Mouse (Mus musculus): Measurements from ENCODE around the gene Prrc2c.
"Not testable (repeated sequence)": the region's sequence is repeated elsewhere in the genome, so short reads cannot be mapped to it uniquely, and the experiment has no call there.

Prrc2c gene

DNA sequence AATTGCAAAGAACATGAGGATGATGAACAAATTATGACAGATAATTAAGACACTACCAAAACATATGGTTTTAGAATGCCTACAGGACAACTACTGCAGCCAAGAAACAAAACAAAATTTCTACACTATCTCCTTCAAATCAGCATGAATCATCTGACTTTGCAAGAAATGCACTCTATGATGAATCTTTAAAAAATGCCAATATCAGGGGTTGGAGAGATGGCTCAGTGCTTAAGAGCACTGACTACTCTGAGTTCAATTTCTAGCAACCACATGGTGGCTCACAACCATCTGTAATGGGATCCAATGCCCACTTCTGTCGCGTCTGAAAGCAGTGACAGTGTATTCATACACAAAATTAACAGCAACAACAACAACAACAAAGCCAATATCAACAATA is 46.6 kb downstream of the Prrc2c start:
- DNase-seq (ENCODE audit: low read depth), result no peak

DNA sequence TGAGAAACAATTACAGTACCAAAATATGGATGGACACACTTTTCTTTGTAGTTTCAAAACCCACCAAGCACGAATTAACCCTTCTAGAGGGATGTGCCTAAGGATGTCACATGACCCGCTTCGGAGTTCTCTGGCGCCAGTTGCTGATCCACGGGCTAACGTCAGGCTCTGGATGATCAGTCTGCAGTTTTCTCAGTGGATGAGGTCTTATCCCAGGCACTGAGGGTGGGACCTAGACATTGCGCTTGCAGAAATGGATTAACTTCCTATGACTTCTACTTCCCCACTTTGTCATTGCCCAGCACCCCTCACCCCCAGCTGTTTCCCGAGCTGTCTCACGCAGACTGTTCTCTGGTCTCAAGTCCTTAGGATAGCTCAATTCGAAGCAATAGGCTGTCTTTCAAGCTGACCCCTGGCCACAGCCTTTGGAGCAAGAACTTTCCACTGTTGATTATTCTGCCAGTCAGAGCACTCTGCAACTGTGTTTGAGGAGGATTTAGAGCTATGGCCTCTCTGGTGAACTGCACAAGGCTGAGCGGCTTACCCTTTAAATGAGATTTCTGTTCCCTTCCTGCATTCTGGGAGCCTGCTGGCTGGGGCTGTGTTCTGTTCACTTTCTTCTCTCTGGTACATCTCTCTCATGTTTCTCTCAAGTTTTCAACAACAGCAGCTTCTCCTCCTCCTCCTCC is 74.7 kb downstream of the Prrc2c start:
- DNase-seq (ENCODE audit: low read depth), result peak; percentile 19

DNA sequence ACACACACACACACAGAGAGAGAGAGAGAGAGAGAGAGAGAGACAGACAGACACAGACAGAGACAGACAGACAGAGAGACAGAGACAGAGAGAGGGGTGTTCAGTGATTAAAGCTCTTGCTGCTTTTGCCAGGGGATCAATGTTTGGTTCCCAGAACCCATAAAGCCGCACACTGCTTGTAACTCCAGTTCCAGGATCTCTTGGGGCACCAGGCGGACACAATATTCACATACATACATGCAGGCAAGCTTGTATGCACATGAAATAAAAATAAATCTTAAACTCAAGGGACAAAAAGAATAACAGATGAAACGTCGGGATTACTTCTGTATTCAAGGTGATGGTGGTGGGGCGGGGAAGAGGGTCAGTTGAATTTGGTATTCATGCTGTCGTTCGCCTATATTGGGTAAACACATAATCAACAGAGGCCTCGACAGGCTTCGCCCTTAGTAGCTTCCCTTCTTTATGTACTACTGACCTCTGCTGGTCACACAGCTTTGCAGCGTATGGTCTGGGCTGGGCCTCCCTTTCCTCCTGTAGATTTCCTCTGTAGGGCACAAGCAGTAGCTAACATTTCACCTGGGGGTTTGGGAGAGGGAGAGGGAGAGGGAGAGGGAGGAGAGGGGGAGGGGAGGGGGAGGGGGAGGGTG is 75.4 kb downstream of the Prrc2c start:
- peak; percentile 76 for DNase-seq (ENCODE audit: low read depth)

DNA sequence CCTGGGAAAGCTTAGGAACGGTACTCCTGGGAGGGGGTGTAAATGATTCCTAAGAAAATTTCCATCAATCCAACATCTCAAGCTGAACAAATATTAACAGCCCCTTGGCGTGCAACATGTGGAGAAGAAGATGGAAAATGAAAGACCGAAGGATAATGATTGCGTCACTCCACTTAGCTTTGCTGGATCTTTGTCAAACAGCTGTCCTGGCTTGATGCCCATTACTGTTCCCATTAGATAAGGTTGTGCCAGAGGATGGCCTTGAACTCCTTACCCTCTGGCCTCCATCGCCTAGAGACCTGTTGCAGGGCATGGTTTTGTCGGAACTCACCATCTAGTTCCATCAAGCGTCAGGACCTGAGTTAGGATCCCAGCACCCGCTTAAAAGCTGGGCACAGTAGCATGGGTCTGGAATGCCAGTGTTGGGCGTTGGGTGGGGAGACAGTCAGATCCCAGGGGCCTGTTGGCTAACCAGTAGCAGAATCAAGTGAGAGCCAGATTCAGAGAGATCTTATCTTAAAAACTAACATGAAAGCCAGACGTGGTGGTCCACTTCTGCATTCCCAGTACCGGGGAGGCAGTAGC is 80.0 kb downstream of the Prrc2c start:
- no peak for DNase-seq (ENCODE audit: low read depth)

DNA sequence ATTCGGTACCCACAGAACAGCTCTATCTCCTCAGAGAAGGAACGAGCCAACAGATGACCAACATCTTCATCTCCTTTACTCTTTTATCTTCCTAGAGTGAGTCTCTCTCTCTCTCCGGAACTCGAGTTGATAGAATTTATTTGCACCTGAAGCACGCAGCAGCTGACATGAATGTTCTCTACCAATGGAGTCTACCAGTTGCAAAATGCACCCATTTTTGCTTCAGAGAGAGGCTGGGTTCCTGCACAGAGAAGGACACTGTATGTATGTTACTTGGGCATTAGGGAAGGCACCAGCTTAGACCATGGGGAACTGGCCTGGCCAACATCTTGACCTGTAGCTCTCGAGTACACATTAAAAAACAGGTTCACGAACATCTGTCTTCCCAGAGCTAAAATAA is 82.2 kb downstream of the Prrc2c start, which contains the start of gene Myocos:
Gene Myocos, minus strand, starts transcription at position 101 of the 400 bp plus-strand sequence.
- no peak for DNase-seq (ENCODE audit: low read depth)

DNA sequence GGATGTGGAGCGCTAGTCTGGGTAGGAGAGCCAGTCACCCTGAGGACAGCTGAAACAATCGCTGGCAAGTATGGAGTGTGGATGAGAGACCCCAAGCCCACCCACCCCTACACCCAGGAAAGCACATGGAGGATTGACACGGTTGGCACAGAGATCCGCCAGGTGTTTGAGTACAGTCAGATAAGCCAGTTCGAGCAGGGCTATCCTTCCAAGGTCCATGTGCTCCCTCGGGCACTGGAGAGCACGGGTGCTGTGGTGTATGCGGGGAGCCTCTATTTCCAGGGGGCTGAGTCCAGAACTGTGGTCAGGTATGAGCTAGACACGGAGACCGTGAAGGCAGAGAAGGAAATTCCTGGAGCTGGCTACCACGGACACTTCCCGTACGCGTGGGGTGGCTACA is 91.9 kb downstream of the Prrc2c start:
- no peak for DNase-seq (ENCODE audit: low read depth)

DNA sequence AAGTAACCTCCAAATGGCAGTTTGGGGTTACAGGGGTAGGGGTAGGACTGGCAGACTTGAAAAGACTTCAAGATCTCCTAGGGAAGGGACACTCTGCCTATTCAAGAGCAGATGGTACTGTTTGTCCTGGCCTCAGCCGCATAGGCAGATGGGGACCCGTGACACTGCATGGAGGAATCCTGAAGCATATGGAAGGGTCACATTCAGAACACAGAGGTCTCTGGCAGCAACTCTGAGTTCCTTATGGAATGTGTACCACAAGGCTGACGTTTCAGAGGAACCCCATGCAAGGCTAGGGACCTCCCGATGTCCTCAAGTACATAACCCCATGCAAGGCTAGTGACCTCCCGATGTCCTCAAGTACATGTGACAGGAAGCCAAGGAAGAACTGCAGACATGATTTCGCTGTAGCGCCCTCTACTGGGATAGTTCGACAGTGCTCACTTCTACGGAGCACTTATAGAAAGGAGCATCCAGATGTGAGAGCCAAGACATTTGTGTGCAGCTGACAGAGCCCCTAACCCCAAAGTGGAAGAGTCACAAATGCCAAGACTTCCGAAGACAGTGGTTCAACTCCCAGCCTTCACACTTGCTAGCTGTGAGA is 94.2 kb downstream of the Prrc2c start:
- no peak for DNase-seq (ENCODE audit: low read depth)

DNA sequence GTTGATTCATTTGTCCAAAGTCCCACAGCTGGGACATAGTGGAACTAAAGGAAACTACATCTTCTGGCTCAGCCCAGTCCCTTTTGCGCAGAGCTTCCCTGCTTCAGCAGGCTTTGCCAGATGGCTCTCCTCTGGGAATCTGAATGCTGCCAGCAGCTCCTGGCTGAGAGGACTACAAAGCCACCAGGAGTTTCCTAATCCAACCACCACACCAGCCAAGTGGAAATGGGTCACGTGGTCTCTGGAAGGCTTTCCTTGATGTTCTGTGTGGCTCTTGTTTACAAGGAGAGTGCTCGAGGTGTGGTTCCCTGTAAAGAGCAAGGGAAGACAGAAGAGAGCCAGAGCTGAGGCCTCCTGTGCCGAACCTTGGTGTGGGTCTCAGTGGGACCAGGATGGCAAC is 96.6 kb downstream of the Prrc2c start:
- DNase-seq (ENCODE audit: low read depth), result no peak

DNA sequence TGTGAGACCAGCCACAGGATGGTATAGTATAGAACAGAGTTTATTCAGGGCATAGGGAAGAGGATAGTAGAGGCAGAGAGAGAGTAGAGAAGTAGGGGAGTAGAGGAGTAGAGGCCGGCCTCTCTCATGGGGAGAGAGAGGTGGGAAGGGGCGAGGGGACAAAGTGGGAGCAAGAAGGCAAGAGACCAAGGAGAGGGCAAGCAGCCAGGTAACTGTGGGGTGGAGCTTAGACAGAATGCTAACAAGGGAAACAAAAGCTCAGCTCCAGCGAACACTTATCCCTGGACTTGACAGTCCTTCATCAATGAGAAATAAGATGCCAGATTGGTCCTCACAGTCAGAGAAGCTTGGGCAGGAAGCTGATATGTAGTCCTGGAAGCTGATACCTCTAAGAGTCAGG is 97.8 kb downstream of the Prrc2c start:
- DNase-seq (ENCODE audit: low read depth), result no peak

DNA sequence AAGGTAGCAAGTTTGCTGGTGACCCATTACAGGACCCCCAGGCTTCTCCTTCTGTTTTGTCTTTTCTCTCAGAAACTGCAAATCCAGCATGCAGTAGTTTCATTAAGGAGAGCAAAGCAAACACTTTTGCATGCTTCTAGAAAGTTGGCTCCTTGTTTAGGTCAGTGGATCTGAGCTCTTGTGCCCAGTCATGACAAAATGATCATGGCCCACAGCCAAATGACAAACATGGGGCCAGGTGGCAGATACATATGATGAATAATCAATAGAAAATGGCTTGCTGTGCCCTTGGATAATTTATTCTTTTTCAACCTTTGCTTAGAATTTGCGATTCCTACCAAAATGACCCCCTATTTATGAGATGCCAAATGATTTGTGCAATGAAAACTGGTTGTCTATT is 100.5 kb downstream of the Prrc2c start:
- no peak for DNase-seq (ENCODE audit: low read depth)

DNA sequence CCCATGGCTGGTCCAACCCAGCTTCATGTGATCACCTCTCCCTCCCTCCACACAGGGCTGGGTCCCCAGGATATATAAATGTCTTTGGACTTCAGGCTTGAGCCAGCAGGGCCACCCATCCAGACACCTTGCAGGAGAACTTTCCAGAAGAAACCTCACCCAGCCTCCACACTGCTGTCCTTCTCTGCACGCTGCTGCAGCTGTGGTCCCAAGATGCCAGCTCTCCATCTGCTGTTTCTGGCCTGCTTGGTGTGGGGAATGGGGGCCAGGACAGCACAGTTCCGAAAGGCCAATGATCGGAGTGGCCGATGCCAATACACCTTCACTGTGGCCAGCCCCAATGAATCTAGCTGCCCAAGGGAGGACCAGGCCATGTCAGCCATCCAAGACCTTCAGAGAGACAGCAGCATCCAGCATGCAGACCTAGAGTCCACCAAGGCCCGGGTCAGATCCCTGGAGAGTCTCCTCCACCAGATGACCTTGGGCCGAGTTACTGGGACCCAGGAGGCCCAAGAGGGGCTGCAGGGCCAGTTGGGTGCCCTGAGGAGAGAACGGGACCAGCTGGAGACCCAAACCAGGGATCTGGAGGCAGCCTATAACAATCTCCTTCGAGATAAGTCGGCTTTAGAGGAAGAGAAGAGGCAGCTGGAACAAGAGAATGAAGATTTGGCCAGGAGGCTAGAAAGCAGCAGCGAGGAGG is 101.2 kb downstream of the Prrc2c start, which contains the start of gene Myoc:
Gene Myoc, plus strand, starts transcription at position 105 of the 700 bp plus-strand sequence.
- no peak for DNase-seq (ENCODE audit: low read depth)

DNA sequence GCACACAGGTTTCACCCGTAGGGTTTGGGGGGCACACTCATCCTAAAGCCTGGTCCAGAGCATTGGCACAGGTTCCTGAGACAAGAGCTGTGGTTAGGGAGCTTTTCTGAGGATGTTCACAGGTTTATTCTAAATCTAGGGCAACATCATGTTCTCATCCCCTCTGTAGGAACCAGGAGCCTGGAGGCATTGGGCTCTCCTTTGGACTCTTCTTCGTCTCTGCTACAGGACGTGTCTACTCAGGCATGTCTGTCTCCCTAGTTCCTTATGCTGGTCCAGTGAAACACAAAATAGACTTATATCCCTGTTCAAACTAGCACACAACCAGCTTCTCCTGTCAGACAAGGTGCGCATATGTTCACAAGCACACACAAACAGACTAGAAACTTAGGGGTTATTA is 101.8 kb downstream of the Prrc2c start:
- DNase-seq (ENCODE audit: low read depth), result no peak

DNA sequence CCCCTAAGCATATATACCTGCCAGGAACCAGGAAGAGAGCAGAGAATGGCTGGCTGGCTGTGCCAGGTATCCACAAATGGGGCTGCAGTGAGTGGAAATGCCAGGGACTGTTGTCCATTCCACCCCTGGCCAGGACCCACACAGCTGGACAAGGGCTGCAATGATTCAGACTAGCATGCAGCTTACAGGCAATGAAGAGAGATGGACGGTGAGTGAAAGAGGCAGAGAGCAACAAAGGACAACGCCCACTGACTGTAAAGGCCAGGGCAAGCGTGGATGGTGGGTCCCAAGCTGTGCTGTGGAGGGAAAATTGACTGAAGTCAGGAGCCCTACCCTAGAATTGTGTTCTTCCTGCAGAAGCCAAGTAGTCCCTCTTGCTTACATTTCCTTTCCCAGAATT is 103.8 kb downstream of the Prrc2c start:
- DNase-seq (ENCODE audit: low read depth), result no peak

DNA sequence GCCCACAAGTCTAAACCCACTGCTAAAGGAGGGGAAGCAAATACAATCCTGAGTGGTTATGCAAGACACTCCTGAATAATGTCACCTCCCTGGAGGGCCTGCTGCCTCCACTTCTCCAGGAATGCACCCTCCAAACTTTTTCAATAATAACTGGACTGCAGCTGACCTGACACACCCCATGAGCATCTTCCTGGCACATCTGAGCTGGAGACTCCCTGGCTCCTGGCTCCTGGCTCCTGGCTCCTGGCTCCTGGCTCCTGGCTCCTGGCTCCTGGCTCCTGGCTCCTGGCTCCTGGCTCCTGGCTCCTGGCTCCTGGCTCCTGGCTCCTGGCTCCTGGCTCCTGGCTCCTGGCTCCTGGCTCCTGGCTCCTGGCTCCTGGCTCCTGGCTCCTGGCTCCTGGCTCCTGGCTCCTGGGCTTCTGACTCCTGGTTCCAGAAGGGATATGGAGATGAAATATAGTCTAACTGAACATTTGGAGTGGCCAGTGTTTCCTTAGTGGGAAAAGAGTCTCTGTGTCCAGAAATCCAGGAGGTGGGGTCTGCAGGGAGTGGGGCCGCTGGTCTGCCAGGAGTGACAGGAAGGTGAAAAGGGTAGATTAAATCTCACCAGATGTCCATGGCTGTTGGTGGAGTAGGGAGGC is 104.9 kb downstream of the Prrc2c start:
- not testable (repeated sequence) for DNase-seq (ENCODE audit: low read depth)

DNA sequence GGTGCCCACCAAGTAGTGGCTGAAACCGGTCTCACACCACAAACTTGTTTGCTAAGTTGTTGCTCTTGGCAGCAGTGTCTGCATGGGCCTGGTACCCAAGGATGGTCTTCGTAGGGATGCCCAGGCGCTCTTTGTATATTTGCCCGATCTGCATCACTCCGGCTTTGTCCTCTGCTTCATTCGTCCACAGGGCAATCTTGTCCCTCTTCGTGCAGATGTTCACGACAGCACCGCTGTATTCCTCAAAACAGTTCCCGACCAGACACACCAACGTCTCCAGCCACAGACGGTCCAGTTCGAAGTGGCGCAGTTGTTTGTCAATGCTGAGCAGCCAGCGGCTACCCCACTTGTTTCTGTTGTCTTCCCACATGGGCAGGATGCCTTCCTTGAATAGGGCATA is 112.0 kb downstream of the Prrc2c start:
- not testable (repeated sequence) for DNase-seq (ENCODE audit: low read depth)

DNA sequence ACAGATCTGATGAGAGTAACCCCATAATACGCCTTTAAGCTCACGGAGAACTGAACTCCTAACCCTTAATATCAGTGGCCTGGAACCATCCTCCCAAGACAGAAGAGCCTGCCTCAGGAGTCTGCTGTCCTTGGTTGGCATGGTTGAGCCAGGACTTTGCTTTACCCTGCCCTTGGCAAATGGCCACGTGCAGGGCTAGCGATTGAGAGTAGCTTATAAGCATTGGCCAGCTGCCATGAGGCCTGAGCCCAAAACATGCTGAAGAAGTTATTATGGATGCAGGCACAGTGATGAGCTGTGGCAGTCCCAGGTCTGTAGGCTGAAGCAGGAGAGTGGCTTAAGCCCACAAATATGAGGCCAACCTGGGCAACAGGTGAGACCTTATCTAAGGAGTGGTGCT is 112.5 kb downstream of the Prrc2c start:
- DNase-seq (ENCODE audit: low read depth), result not testable (repeated sequence)

DNA sequence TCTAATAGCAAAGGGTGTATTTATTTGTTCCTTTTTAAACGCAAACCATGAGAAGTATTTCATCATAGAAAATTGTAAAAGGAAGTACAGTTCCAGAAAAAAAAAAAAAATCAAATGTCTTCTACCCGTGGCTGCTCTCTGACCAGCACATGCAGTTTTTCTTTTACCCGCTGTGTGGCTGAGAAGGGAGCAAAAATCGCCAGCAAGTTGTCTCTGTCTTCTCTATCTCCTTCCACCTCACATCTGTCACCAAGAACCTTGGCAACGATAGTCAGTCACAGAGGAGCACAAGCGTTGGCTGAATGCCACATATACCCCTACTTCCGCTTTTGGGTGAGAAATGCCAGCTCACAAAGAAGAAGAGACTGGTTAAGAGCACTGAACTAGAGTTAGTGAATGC is 115.1 kb downstream of the Prrc2c start:
- peak; percentile 55 for DNase-seq (ENCODE audit: low read depth)

DNA sequence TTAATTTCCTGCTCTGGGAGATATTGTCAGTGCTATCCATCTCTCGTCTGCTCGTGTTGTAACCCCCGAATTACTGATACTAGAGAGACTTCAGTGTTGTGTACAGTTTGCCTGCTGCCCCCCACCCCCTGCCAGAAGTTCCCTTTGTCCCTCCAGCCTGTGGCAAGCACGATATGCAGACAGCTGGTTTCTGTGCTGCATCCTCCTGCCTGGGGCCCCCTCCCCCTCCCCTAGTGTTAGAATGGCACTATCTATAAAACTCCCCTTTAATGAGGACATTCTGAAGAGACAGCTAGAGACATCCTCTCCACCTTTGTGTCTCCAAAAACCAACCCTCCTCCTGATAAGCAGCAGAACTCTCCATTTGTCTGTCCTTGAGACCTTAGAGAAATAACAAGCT is 116.5 kb downstream of the Prrc2c start:
- DNase-seq (ENCODE audit: low read depth), result no peak
